In genomic region chr14:122280309-122281071, GRCm38 (mm10) we compare ENCODE assay signal across 11 mouse cellular contexts.
DNase-seq lines count a peak whose midpoint lies in the region; ATAC-seq and TF ChIP-seq lines count a peak whose summit lies in the region.
"Had no signal": no experiment of that assay in that cellular context is flagged by ENCODE, and none has a peak within 500 bp of the region (broad histone marks: within the 10 kb centered on the region; RNA-seq: fewer than 3 reads in every experiment).

No protein-coding gene starts in this region.

- 20% methylated on average over 21 of the region's 21 CpGs for WGBS in heart, embryonic 14.5 days
- WGBS in lung, adult 2 months = 48% methylated on average over 21 of the region's 21 CpGs

- H3K4me1 ChIP-seq in heart, embryonic 14.5 days (ENCODE audit: control insufficient read depth in 2 of 2, insufficient read depth in 2 of 2, low read length in 2 of 2) = peaks cover 6 to 8% of the 10 kb centered on the region in 2 experiments
- no peaks in the 10 kb centered on the region for H3K4me1 ChIP-seq in lung, adult 2 months (ENCODE audit: control insufficient read depth, insufficient read depth, low read length)
- H3K4me1 ChIP-seq: intestine, embryonic 15.5 days; megakaryocyte, embryonic 14.5 days; stomach, embryonic 15.5 days had no signal

- no peak for TF ChIP-seq POLR2A in lung, adult 2 months (IDR thresholded peaks at IDR 0.05; ENCODE audit: borderline replicate concordance, extremely low read depth, low read depth, low read length)

- peak overlapping the region in 1 of 2 experiments; percentile 8; a peak in 1 of 4 replicates for H3K4me3 ChIP-seq in heart, embryonic 14.5 days (ENCODE audit: control insufficient read depth in 1 of 2, insufficient read depth in 1 of 2, low read depth in 1 of 2, low read length in 2 of 2)
- H3K4me3 ChIP-seq in lung, adult 2 months (replicated peaks; ENCODE audit: extremely low read depth, low read depth, low read length) = no peak overlapping the region
- H3K4me3 ChIP-seq: intestine, embryonic 15.5 days; megakaryocyte, embryonic 14.5 days; stomach, embryonic 15.5 days had no signal

- ATAC-seq in heart, embryonic 14.5 days (ENCODE audit: insufficient number of reproducible peaks, insufficient read depth, low FRiP score, low read depth) = no peak
- ATAC-seq: intestine, embryonic 15.5 days had no signal

- no peak overlapping the region for H3K27ac ChIP-seq in heart, embryonic 14.5 days (replicated peaks in 1 of 2; ENCODE audit: control insufficient read depth in 1 of 2, insufficient read depth in 1 of 2, low read depth in 2 of 2, low read length in 2 of 2)
- H3K27ac ChIP-seq: intestine, embryonic 15.5 days; stomach, embryonic 15.5 days had no signal

- no peaks in the 10 kb centered on the region for H3K36me3 ChIP-seq in heart, embryonic 14.5 days (ENCODE audit: control insufficient read depth, insufficient read depth, low read length)
- H3K36me3 ChIP-seq: intestine, embryonic 15.5 days; stomach, embryonic 15.5 days had no signal

- H3K27me3 ChIP-seq in heart, embryonic 14.5 days (ENCODE audit: control insufficient read depth, insufficient read depth, low read length) = peaks cover 43% of the 10 kb centered on the region
- H3K27me3 ChIP-seq: megakaryocyte, embryonic 14.5 days had no signal

- H3K9me3 ChIP-seq in heart, embryonic 14.5 days (ENCODE audit: control insufficient read depth, low read length) = no peaks in the 10 kb centered on the region
- H3K9me3 ChIP-seq: intestine, embryonic 15.5 days; megakaryocyte, embryonic 14.5 days; stomach, embryonic 15.5 days had no signal

- DNase-seq in right cerebral cortex, postnatal 14 days = peak; percentile 10
- DNase-seq in right cerebral cortex, postnatal 4 days = no peak
- peak; percentile 42 for DNase-seq in kidney, postnatal 14 days
- DNase-seq in retina, postnatal 1 day = peak; percentile 45
- no peak for DNase-seq in frontal cortex, postnatal 25 days (ENCODE audit: low spot score in 2 of 2)
- DNase-seq in thymus, postnatal 10 days (ENCODE audit: low spot score in 2 of 2) = no peak
- no peak for DNase-seq in lung, adult 2 months

- H3K9ac ChIP-seq in heart, embryonic 14.5 days (ENCODE audit: low read length) = peak overlapping the region; percentile 30; the same call in 1 of the 2 replicates
- H3K9ac ChIP-seq: intestine, embryonic 15.5 days; stomach, embryonic 15.5 days had no signal

- no peak for TF ChIP-seq CTCF in lung, adult 2 months (IDR thresholded peaks at IDR 0.05; ENCODE audit: insufficient read depth, low read length)

- peak overlapping the region; percentile 50 for H3K4me2 ChIP-seq in heart, embryonic 14.5 days (ENCODE audit: low read length)
- H3K4me2 ChIP-seq: intestine, embryonic 15.5 days; stomach, embryonic 15.5 days had no signal

Comparison
In these comparisons a context has a peak if more than half of its experiments do, and no peak if none do; other contexts are left out.
1. DNase-seq: peak in right cerebral cortex, postnatal 14 days (single experiment), kidney, postnatal 14 days (single experiment) and retina, postnatal 1 day (single experiment); none in right cerebral cortex, postnatal 4 days (single experiment), frontal cortex, postnatal 25 days (0 of 2), thymus, postnatal 10 days (0 of 2) and lung, adult 2 months (single experiment).